ENCODE assay signal across 10 mouse cellular contexts in the genomic region with DNA sequence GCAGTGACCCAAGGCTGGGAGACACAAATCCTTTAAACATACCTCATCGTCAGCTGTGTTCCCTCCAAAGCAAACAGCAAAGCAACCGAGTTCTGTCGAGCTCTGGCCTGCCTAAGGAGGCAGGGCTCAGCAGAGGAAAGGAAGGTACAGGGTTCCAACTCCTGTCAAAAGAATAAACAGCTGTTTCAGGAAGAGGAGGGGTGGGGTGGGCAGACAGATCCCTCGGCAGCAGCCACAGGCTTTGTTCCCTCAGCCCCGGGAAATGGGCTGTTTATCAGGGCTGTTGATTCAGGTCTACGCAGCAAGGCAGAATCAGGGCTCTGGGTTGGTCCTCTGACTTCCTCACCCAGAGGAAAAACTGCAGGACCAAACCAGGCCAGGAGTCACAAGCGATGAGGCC. TPM values are rescaled to one million over a fixed set of nuclear protein-coding genes. Genes with fewer than 3 reads are reported as not detected.
DNase-seq lines count a peak whose midpoint lies in the region; ATAC-seq lines count a peak whose summit lies in the region.
"Had no signal": no experiment of that assay in that cellular context is flagged by ENCODE, and none has a peak within 500 bp of the region (broad histone marks: within the 10 kb centered on the region; RNA-seq: fewer than 3 reads in every experiment).

No protein-coding gene starts in this region.

- H3K9me3 ChIP-seq in heart, embryonic 10.5 days = no peaks in the 10 kb centered on the region
- H3K9me3 ChIP-seq in kidney, embryonic 16.5 days (ENCODE audit: low read length) = no peaks in the 10 kb centered on the region

- peak overlapping the region; percentile 42 for H3K4me3 ChIP-seq in heart, embryonic 10.5 days
- H3K4me3 ChIP-seq in kidney, embryonic 16.5 days (ENCODE audit: low read length) = peak overlapping the region; percentile 25

- H3K4me1 ChIP-seq in heart, embryonic 10.5 days = peaks cover 75% of the 10 kb centered on the region
- peaks cover 54% of the 10 kb centered on the region for H3K4me1 ChIP-seq in kidney, embryonic 16.5 days (ENCODE audit: insufficient read depth, low read length)

- no peak; the same call in 1 of the 2 replicates for ATAC-seq in kidney, embryonic 16.5 days (ENCODE audit: low FRiP score, low TSS enrichment)

- WGBS in heart, embryonic 10.5 days = 19% methylated on average over 7 of the region's 7 CpGs
- WGBS in kidney, embryonic 16.5 days = 16% methylated on average over 7 of the region's 7 CpGs

- peak overlapping the region; percentile 63 for H3K9ac ChIP-seq in kidney, embryonic 16.5 days (replicated peaks; ENCODE audit: low read length)

- peak overlapping the region; percentile 40 for H3K4me2 ChIP-seq in kidney, embryonic 16.5 days (replicated peaks; ENCODE audit: low read depth, low read length)

- H3K27me3 ChIP-seq in heart, embryonic 10.5 days (ENCODE audit: insufficient read depth, poor library complexity, severe bottlenecking) = no peaks in the 10 kb centered on the region
- H3K27me3 ChIP-seq in kidney, embryonic 16.5 days (ENCODE audit: insufficient read depth, low read length) = no peaks in the 10 kb centered on the region

- H3K36me3 ChIP-seq in heart, embryonic 10.5 days = peaks cover 7% of the 10 kb centered on the region; the same call in 1 of the 2 replicates
- no peaks in the 10 kb centered on the region for H3K36me3 ChIP-seq in kidney, embryonic 16.5 days (ENCODE audit: insufficient read depth, low read length)

- peak; percentile 32 to 58 for DNase-seq in adrenal gland, adult (ENCODE audit: inconsistent age in 2 of 2, low spot score in 1 of 2)
- no peak for DNase-seq in adrenal gland, postnatal 14 days
- no peak for DNase-seq in heart, embryonic 10.5 days (ENCODE audit: low spot score)
- peak; percentile 83 for DNase-seq in lung, postnatal 36 days
- DNase-seq in frontal cortex, adult 2 months (ENCODE audit: extremely low spot score in 1 of 2, low spot score in 1 of 2) = no peak
- no peak for DNase-seq in spleen, postnatal 36 days (ENCODE audit: low spot score in 2 of 2)
- DNase-seq in spleen, postnatal 4 days (ENCODE audit: low spot score in 2 of 2) = no peak
- DNase-seq: layer of hippocampus, adult 9-11 months had no signal

- H3K27ac ChIP-seq in heart, embryonic 10.5 days = peak overlapping the region; percentile 80
- peak overlapping the region; percentile 84 for H3K27ac ChIP-seq in kidney, embryonic 16.5 days (ENCODE audit: low read length)

RNA-seq across cellular contexts. Expression of a gene that starts 30.6 kb away (rescaled TPM):
- 14.3 and 16.6 TPM in 2 replicates for total RNA-seq in adrenal gland, postnatal 14 days (2021)
- polyA plus RNA-seq in heart, embryonic 10.5 days (2016; fragmentation: Nextera tagmentation; extraction: Ambion mirVana) = 30.4 and 51.3 TPM in 2 replicates
- 23.3 and 24.2 TPM in 2 replicates for polyA plus RNA-seq in kidney, embryonic 16.5 days (2015; fragmentation: Nextera tagmentation; extraction: Ambion mirVana)
- 3.8 TPM in 2 replicates for polyA plus RNA-seq in frontal cortex, adult 2 months (2012; rRNA removed)

RNA-seq across cellular contexts. Expression of a gene that starts 35.5 kb away (rescaled TPM):
- not detected in 2 replicates for total RNA-seq in adrenal gland, postnatal 14 days (2021)
- polyA plus RNA-seq in heart, embryonic 10.5 days (2016; fragmentation: Nextera tagmentation; extraction: Ambion mirVana) = not detected in 2 replicates
- polyA plus RNA-seq in kidney, embryonic 16.5 days (2015; fragmentation: Nextera tagmentation; extraction: Ambion mirVana) = not detected in 2 replicates
- not detected in 2 replicates for polyA plus RNA-seq in frontal cortex, adult 2 months (2012; rRNA removed)
- total RNA-seq: adrenal gland, postnatal 36 days had no signal

Comparison
In these comparisons a context has a peak if more than half of its experiments do, and no peak if none do; other contexts are left out.
1. DNase-seq: peak in adrenal gland, adult (2 of 2) and lung, postnatal 36 days (single experiment); none in adrenal gland, postnatal 14 days (single experiment), heart, embryonic 10.5 days (single experiment), frontal cortex, adult 2 months (0 of 2), spleen, postnatal 36 days (0 of 2) and spleen, postnatal 4 days (0 of 2).